Mouse (Mus musculus) cerebellum, adult (tissue): ENCODE data around the gene Gm4131.

Experiments
- ATAC-seq: cut with Nextera tagmentation; 2 replicates; pipeline ENCODE4 v1.9.2; 2017; ENCODE audit warnings: mild to moderate bottlenecking, moderate library complexity, mixed read lengths; ENCODE audit not compliant: insufficient number of reproducible peaks, low FRiP score, low TSS enrichment

Gm4131 gene

DNA sequence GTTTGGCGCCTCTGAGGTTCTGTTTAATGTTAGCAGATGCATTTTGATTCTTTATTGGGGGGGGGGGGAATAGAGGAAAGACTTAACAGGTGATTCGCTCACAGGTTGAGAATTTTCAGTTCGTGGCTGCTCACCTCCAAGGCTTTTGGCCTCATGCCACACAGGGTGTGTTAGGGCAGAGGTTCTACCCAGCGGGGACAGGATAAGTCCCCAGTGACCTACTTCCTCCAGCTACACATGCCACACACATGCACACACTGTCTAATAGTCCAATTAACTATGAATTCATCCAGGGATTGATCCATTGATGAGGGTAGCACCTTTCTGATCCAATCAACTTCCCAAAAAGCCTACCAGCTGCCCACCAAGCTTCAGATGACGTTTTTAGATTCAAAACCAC lies 12.9 kb downstream of the Gm4131 start:
- ATAC-seq, result no peak

DNA sequence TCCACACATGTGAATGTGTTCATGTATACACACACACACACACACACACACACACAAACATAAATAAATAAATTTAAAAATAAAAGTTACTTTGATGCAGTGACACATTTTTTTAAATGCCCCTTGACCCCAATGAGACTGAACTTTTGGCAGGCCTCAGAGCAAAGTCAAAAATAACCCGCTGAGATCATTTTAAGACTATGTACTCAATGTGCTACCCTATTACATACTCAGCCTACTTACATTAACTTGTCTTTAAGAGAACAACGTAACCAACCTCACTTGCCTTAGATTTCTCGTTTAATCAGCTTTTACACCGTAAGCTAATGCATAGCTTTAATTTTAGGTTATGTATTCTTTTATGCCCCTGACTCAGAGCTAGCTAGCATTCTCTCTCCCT lies 13.9 kb downstream of the Gm4131 start:
- ATAC-seq, result no peak

DNA sequence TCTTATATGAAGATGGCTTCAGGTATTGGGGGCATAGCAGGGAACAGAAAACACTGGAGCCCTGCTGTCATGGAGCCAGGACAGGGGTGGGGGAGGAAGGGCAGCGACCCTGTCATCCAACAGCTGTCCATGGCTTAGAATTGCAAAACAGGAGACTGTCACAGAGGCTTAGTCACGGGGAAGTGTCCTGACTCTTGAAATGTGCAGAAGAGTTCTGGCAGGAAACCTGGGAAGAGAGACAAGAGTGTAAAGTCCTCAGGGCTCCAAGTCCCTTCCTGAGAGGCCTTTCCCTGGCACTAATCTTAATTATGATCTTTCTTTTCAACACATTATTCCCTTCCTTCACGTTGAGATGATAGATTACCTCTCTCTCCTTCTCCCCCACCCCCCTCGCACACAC lies 16.6 kb downstream of the Gm4131 start:
- ATAC-seq, result no peak

DNA sequence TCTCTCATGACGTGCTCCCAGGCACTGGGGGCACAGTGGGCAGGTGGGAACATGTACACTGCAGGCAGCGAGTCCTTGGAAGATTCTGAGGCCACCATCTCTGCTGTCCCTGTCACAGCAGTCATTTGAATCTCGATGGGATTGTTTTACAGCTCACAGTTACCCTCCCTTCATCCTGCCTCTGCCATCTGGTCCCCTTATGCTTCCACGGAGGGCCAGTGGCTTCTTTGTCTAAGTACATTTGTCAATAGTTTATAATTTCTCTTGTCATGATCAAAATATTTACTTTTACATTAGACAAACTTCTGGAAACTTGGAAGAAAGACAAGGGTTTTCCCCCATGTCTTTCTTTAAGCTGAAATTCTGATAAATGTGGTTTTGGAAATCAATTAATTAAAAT lies 20.0 kb downstream of the Gm4131 start:
- no peak for ATAC-seq

DNA sequence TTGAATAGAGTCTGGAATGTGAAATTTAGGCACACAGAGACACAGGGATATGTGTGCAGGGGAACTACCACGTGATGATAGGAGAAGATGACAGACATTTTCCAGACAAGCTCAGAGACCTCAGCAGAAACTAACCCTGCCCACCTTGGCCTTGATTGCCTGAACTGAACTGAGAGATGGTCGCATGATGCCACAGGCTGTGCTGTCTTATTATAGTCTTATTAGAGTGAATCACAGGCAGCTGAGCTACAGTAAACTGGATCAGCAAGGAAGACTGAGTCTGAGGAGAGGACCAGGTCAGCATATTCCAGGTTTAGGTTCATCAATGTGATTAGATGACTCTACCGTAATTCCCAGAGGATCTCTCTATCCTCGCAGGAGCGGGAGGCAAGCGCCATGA lies 20.4 kb downstream of the Gm4131 start:
- ATAC-seq, result no peak

DNA sequence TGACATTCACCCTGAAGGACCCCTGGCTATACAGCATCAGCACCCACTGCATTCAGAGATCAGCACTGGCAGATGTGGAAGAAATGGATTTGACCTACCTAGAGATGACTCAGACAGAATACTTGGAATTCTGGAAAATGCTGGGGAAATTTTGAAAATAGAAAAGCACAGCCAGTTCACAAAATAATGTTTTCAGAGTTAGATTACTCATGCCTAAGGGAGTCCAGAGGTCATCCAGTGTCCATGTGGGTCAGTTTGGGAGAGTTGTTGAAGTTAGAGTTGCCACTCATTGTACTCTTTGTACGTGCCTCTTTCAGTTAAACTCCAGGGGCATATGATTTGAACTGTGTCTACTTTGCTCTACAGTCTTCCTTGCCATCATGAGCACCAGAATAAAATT lies 25.0 kb downstream of the Gm4131 start:
- no peak for ATAC-seq

DNA sequence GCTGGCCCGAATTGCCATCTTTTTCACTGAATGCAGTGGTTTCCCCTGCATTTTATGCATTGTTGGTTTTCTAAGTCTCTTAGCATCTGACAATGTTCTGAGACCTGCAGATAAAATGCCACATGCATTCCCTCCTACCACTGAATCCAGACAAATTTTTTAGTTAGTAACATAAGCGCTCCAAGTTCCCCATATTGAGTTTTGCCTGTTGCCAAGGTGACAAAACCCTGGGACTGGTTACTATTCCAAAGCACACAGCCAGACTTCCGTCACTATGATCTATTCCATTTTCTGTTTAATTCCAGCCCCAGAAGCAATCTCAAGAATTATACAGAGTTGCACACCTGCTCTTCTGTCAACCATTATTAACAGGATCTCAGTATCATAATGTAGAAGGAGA lies 26.9 kb downstream of the Gm4131 start:
- ATAC-seq, result no peak

DNA sequence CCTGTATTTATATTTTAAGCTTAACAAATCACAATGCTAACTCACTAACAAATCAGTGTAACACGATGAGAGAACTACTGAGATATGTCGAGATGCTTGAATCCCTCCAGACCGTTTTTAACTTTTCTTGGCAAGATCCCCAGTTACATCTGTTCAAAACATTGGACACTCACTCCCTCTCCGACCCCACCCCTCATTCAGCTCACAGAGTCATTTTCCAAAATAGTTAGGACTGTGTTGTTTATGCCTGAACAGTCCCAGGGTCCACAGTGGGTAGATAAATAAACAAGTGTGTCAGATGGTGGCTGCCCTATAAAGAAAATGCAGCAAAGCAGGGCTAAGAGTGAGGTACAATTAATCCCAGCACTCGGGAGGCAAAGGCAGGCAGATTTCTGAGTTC lies 29.7 kb downstream of the Gm4131 start:
- ATAC-seq, result no peak

DNA sequence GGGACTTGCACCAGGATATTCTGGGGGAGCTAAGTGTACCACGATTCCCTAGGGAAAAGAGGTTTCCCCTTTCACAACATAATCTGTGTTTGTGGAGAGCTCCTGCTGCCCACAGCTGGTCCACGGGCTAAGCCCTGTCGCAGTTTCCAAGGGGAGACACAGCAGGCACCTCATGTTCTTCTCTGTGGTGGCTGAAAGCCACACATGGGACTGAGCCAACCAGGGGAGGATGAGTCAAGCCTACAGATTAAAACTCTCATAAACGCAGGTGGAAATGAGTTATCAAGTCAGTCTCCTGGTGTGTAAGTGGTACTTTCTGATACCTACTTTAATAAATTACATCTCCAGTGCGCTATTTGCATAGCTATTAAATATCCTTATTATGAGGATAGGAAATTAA lies 30.6 kb downstream of the Gm4131 start:
- ATAC-seq, result no peak

DNA sequence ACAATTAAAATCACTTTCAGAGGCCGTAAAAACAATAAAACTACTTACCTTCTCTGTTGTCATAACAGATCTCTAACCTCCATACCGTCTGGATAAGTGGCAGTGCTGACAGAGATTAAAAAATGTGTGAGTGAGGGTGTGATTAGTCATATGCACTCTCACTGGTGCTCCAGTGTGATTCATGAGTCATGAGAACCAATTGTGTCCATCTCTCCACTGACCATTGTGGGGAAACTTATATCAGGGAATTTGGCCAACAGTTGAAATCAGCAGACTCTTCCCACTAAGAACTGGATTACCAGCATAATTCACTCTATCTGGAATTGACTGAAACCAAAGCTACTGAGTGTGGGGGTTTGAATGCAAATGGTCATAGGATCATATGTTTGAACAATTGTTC lies 35.8 kb downstream of the Gm4131 start:
- no peak for ATAC-seq

DNA sequence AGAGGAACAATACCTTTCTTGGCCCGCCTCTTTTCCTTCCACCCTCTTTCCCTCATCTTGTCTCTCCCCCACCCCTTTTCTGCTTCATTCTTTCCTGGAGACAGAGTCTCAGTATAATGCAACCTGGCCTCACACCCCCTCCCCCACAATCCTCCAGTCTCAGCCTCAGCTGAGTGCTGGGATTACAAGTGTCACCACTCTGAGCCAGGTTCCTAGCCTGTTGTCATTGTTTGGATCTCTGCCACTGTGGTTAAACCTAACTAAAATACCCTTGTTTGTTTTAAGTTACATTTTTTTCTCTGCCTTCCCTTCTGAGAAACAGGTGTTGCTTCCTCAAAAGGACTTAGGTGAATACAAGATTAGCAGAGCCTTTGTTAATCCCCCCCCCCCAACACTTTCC lies 53.9 kb downstream of the Gm4131 start:
- no peak for ATAC-seq

DNA sequence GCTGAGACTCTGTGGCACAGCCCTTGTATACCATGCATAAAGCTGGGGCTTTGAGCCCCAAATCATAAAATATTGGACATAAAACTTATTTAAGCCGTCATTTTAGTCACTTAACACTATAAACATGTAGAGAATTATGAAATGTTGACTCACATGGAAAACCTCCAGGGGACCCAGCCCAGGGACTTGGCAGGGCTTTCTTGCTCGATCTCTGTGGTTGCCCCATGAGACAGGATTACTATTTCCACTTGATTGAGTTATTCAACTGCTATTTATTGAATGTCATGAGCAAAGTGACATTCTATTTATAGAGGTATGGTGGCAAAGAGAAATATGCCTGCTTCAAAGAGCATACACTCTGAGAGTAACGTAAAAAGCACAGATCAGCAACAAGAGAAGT lies 57.4 kb downstream of the Gm4131 start:
- ATAC-seq, result no peak

DNA sequence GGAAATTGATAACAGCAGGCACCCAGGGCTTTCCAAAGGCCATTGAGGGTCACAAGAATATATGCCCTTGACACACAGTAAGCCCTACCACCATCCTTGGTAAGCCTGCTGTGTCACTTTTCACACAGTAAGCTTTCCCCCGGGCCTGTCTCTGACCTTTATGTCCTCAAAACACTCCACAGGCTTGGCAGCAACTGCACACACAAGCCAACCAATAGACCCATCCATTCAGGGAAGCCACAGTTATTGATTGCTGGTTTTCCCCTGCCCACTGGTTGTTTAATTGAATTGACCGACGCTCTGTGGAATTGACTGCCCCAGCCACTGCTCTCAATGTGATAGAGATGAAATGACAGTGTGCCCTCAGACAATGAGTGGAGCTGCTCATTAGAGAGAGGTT lies 60.5 kb downstream of the Gm4131 start:
- ATAC-seq, result no peak

DNA sequence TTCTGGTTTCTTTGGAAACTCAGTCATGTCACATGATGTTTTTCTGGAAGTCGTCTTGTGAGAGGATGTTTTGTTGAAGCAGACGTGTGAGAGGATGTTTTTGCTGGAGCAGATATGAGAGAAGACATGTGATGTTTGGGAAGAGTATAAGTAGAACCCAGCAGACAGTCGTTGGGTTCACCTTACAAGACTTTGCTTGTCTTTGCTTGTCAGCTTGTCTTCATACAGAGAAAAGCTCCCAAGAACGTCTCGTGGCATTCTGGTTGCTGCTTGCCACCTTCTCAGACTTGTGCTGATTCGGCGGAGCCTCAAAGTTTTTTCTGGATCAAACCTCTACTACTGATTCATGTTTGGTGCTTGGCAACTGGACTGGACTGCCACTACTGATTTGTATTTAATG lies 69.3 kb downstream of the Gm4131 start:
- no peak for ATAC-seq

DNA sequence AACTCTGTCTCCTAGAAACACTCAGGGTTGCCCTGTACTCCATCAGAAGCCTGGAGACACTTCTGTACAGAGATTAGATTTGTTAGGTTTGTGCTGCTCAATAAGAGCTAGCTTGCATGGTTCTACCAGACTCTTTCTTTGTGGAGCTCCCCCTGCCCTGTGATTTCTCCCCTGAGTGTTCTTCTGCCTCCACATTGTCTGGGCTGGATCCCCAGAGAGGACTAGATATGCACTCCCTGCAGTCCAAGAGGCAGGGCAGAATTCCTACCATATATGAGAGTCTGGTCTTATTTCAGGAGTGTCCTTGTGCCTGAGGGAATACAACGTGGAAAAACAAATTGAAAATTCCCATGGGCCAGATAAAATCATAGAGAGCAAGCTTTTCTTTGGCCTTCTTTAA lies 70.2 kb downstream of the Gm4131 start:
- ATAC-seq, result no peak

DNA sequence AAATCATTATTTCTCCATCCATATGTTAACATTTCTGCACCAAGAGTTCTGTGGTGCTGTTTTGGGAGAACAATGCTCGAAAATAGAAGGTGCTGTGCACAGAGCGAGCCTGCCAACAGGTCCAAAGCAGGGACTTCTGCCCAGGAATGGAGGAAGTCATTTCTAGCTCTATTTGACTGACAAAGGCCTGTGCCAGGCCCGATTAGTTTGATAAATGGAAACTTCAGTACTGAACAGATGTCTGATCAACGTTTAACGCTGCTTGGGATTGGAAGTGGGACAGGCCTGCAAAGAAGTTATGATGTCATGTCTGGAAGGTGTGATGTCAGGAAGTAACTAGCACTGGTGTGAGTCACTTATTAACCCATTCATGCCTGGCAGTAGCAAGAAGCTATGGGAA lies 73.3 kb downstream of the Gm4131 start:
- no peak for ATAC-seq

DNA sequence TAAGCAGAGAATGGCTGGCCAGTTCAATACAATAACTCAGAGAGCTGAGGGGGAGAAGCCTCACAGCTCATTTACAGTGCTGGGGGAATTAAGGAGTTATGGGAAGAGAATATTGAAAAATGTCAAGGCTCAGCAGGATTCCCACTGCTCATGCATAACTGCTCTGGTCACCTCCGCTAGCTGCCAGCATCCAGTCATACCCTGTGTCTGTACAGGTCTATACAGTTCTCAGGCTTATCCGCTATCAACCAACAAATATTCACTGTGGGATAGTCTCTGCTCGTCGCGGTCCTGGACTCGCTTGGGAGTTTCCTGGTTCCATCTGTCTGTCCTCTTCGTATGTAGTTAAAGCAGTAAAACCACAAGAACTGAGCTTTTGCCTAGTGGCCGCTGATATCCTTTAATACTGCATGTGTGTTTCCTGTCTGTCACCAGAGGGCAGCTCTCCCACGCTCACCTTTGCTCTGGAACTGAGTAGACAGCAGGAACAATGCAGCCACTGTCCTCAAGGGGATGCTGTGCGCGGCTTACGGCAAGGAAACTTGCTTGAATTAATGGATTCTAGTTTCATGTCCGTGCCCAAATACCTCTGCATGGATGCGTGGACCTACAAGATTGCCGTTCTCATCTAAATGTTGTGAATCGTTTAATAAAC lies 74.4 kb downstream of the Gm4131 start:
- peak; percentile 90 for ATAC-seq

DNA sequence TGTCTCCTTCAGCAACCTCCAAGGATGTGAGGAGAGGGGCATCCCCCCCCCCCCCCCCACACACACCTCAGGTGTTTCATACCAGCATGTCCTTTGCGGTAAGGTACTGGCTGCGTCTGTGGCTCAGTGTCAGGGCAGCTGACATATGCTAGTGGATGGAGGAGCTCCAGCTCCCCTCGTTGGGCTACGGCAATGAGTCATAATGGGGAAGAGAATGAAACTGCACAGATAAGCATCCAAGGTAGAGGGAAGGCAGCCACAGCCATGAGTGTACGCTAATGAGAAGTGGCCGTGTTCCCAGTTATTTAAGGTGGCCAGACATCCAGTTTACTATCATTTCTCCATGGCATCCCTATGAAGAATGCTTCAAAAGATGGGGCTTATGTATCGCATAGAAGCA lies 78.5 kb downstream of the Gm4131 start:
- peak; percentile 57; the same call in 1 of the 2 replicates for ATAC-seq

DNA sequence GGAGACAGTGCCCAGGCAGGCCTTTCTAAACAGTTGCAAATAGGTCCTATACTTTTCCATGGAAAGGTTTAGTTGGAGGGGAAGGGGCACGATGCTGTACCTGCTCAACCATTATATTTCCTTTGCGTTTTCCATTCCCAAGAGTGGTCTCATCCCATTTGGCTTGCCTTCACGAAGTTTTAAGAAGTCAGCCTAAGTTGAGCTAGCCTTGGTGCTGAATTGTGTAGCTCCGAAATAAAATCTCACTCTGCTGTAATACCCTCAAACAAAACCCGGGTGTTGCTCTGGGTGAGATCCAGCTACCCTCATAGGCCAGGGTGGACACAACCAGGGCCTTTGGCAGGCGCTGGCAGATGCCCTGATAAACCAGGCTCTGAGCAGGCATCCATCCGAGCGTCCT lies 85.3 kb downstream of the Gm4131 start:
- no peak for ATAC-seq

DNA sequence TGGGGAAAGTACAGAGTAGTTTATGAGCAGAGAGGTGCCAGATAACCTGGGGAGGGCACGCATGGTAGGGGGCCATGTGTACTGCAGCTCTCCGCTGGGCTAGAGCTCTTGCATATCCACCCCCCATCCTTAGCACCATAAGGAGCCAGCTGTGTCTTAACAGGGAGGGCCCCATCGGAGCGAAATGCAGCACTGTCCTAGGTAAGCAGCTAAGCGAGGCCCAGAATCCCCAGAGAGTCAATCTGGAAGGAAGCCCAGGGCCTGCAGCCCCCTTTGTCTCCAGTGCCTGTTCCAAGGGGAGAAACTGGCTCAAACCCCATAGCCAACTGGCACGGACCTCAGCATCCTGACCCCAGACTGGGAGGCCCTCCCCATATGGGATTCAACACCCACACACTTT lies 87.3 kb downstream of the Gm4131 start:
- ATAC-seq, result no peak

DNA sequence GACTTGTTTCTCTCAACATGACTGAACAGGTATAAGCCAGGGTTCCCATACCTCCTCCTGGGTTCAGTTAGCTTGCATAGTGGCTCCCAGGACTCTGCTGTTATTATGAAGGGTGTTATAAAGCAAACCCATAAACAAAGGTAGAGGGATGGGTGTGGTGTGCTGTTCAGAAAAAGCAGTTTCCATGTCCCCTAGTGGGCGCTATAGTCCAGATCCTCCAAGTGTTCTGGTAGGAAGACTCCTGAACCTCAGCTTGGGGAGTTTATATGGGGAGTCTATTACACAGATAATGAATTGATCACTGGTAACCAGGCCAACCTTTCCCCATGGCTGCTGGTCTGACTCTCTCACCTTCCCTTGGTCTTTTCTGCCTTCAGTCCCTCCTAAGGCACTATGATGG lies 92.2 kb downstream of the Gm4131 start:
- ATAC-seq, result no peak

DNA sequence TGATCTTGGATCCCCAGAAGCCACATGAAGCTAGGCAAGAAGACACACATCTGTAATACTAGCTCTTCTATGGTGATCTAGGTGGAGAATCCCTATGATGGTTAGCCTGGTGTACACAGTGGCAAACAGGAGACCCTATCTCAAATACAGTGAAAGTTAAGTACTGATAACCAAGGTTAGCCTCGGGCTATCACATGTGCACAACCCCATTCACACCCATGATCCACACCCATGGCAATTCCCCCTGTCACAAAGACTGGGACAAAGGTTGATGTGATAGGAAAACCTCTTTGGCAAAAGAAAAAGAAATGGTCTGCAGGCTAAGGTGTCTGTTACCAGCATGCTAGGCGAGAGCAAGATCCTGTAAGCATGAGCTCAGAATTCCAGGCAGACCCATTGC lies 94.7 kb downstream of the Gm4131 start:
- no peak for ATAC-seq

DNA sequence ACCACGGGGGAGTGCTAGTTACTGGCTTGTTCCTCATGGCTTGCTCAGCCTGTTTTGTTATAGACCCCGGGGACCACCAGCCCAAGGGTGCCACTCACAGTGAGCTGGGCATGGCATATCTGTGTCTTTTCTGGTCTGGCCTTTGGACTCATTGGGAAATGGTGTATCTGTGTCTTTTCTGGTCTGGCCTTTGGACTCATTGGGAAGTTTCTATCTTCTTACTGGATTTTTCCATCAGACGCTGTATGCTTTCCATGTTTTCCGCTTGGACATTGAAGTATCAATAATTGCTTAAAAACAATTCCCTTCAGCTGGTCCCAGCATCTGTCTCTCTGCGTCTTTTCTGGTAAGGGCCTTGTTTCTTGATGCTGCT lies 98.0 kb downstream of the Gm4131 start:
- ATAC-seq, result no peak
